Mouse (Mus musculus): Measurements from ENCODE around the gene Parp11. TPM values are rescaled to one million over a fixed set of nuclear protein-coding genes. Genes with fewer than 3 reads are reported as not detected.

The Parp11 gene
- polyA plus RNA-seq, 1 experiment from 2014 or later = 28.4 TPM

- Histone ChIP-seq H3K4me3 (replicated peaks) (peak overlapping the region; percentile 62), H3K9ac (peak overlapping the region; percentile 51), H3K4me2 (peak overlapping the region; percentile 64), H3K27me3 (peaks cover 11% of the 10 kb centered on the region), H3K9me3 (replicated peaks) (no peaks in the 10 kb centered on the region), H3K4me1 (peaks cover 12% of the 10 kb centered on the region; the same call in 1 of the 2 replicates), H3K36me3 (no peaks in the 10 kb centered on the region), H3K27ac (peak overlapping the region; percentile 84)
- peak; percentile 98 for ATAC-seq (replicated peaks; ENCODE audit: low FRiP score)
- under 1% methylated on average over 70 of the region's 70 CpGs for WGBS
Observed at GRCm38 (mm10) chr6:127453407-127454343, 7.0 kb downstream of the Parp11 start.

GRCm38 (mm10) chr6:127454344-127454707, 7.7 kb downstream of the Parp11 start:
- peak overlapping the region; percentile 62 for H3K4me3 ChIP-seq (replicated peaks)
- H3K27ac ChIP-seq = peak overlapping the region; percentile 84; the same call in 1 of the 2 replicates
- no peaks in the 10 kb centered on the region for H3K9me3 ChIP-seq (replicated peaks)
- H3K4me1 ChIP-seq = peaks cover 12% of the 10 kb centered on the region; the same call in 1 of the 2 replicates
- WGBS = 42% methylated on average over 10 of the region's 10 CpGs
- no peak for ATAC-seq (replicated peaks; ENCODE audit: low FRiP score)
- H3K27me3 ChIP-seq = peaks cover 11% of the 10 kb centered on the region
- H3K36me3 ChIP-seq = no peaks in the 10 kb centered on the region
- peak overlapping the region; percentile 51 for H3K9ac ChIP-seq
- H3K4me2 ChIP-seq = peak overlapping the region; percentile 64

GRCm38 (mm10) chr6:127454809-127455208, 8.2 kb downstream of the Parp11 start:
- no peaks in the 10 kb centered on the region for H3K9me3 ChIP-seq (replicated peaks)
- peak overlapping the region; percentile 64 for H3K4me2 ChIP-seq
- H3K36me3 ChIP-seq = no peaks in the 10 kb centered on the region
- H3K4me3 ChIP-seq (replicated peaks) = peak overlapping the region; percentile 62; the same call in 1 of the 2 replicates
- WGBS = 86% methylated on average over 6 of the region's 6 CpGs
- peaks cover 11% of the 10 kb centered on the region for H3K27me3 ChIP-seq
- H3K9ac ChIP-seq = no peak overlapping the region
- H3K27ac ChIP-seq = no peak overlapping the region
- H3K4me1 ChIP-seq = peaks cover 12% of the 10 kb centered on the region; the same call in 1 of the 2 replicates
- ATAC-seq (replicated peaks; ENCODE audit: low FRiP score) = no peak

DNA sequence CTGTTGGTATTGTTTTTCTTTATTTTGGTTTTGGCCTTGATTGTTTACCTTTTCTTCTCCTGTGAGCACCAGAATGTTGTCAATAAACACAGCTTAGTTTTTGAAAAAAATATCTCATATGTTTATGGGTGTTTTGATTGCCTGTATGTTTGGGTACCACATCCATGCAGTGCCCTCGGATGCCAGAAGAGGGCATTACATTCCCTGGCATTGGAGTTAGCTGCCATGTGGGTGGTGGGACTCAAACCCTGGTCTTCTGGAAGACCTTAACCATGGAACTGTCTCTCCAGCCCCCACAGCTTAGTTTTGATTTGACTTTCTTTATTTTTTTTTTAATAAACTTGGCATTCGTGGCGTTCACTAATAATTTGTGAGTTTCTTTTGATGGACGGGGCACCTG, 8.8 kb downstream of the Parp11 start:
- no peak for ATAC-seq (replicated peaks; ENCODE audit: low FRiP score)
- no peak overlapping the region for H3K27ac ChIP-seq
- peaks cover 5% of the 10 kb centered on the region for H3K27me3 ChIP-seq
- 92% methylated on average over 4 of the region's 4 CpGs for WGBS
- no peaks in the 10 kb centered on the region for H3K9me3 ChIP-seq (replicated peaks)
- peaks cover 12% of the 10 kb centered on the region; the same call in 1 of the 2 replicates for H3K4me1 ChIP-seq
- no peak overlapping the region for H3K4me2 ChIP-seq
- H3K36me3 ChIP-seq = no peaks in the 10 kb centered on the region
- H3K4me3 ChIP-seq (replicated peaks) = no peak overlapping the region
- no peak overlapping the region for H3K9ac ChIP-seq

DNA sequence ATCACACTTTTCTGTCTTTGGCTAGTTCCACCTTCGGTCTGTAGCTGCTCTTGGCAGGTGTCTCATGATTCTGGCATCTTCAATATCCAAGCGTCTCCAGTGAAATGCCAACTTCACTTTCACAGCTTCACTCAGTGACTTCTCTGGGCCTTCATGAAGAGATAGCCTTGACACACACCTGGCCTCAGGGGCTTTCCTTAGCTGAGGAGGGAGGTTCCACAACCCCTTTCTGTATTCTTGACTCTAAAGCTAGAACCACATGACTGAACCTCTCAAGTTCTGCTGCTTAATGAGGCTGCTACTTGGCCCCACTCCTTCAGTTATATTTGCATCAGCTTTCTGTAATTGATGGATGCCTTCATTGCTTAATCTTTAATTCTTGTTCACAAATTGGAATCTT, 10.1 kb downstream of the Parp11 start:
- WGBS = 91% methylated on average over 2 of the region's 2 CpGs
- H3K27ac ChIP-seq = no peak overlapping the region

GRCm38 (mm10) chr6:127459776-127460175, 13.1 kb downstream of the Parp11 start:
- WGBS = 93% methylated on average over 2 of the region's 2 CpGs
- H3K4me3 ChIP-seq (replicated peaks) = no peak overlapping the region
- no peak for ATAC-seq (replicated peaks; ENCODE audit: low FRiP score)

More for the DNA sequence above, 10.1 kb downstream of the Parp11 start:
- Histone ChIP-seq H3K4me1 (peaks cover 12% of the 10 kb centered on the region; the same call in 1 of the 2 replicates), H3K4me2 (no peak overlapping the region), H3K27me3 (no peaks in the 10 kb centered on the region), H3K9ac (no peak overlapping the region), H3K4me3 (replicated peaks) (no peak overlapping the region), H3K36me3 (no peaks in the 10 kb centered on the region), H3K9me3 (replicated peaks) (no peaks in the 10 kb centered on the region)
- ATAC-seq (replicated peaks; ENCODE audit: low FRiP score) = no peak

DNA sequence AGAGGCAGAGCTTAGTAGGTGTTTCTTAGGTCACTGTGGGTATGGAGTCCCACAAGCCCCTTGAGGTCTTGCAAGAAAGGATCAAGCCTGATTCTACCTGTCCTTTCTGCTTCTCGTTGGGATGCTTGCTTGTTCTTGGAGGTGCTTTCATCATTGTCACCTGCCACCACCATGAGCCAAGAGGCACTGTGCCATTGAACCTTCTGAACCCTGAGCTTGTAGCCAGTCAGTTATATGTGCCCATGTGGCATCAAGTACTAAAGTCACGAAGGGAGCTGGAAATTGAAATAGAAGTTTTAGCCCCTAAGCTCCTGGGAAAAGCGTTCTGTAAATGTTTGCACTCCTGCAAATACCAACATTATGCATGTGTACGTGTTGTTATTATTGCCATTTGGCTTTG, 14.9 kb downstream of the Parp11 start:
- Histone ChIP-seq H3K27ac (no peak overlapping the region), H3K9me3 (replicated peaks) (no peaks in the 10 kb centered on the region), H3K4me1 (0 out of 2 replicates have a peak, but pooled peaks cover 2% of the 10 kb centered on the region), H3K4me3 (replicated peaks) (no peak overlapping the region), H3K9ac (no peak overlapping the region), H3K27me3 (no peaks in the 10 kb centered on the region), H3K4me2 (no peak overlapping the region), H3K36me3 (no peaks in the 10 kb centered on the region)
- WGBS = 93% methylated on average over 4 of the region's 4 CpGs
- no peak for ATAC-seq (replicated peaks; ENCODE audit: low FRiP score)

More at GRCm38 (mm10) chr6:127459776-127460175, 13.1 kb downstream of the Parp11 start:
- no peaks in the 10 kb centered on the region for H3K36me3 ChIP-seq
- H3K9ac ChIP-seq = no peak overlapping the region
- no peak overlapping the region for H3K27ac ChIP-seq
- H3K27me3 ChIP-seq = no peaks in the 10 kb centered on the region
- H3K4me2 ChIP-seq = no peak overlapping the region
- H3K9me3 ChIP-seq (replicated peaks) = no peaks in the 10 kb centered on the region
- H3K4me1 ChIP-seq = peaks cover 4% of the 10 kb centered on the region; the same call in 1 of the 2 replicates

GRCm38 (mm10) chr6:127462251-127462650, 15.6 kb downstream of the Parp11 start:
- Histone ChIP-seq H3K27ac (no peak overlapping the region), H3K9me3 (replicated peaks) (no peaks in the 10 kb centered on the region), H3K4me3 (replicated peaks) (no peak overlapping the region), H3K4me2 (no peak overlapping the region), H3K36me3 (no peaks in the 10 kb centered on the region), H3K4me1 (0 out of 2 replicates have a peak, but pooled peaks cover 2% of the 10 kb centered on the region), H3K27me3 (no peaks in the 10 kb centered on the region), H3K9ac (no peak overlapping the region)
- 93% methylated on average over 6 of the region's 6 CpGs for WGBS
- ATAC-seq (replicated peaks; ENCODE audit: low FRiP score) = no peak

DNA sequence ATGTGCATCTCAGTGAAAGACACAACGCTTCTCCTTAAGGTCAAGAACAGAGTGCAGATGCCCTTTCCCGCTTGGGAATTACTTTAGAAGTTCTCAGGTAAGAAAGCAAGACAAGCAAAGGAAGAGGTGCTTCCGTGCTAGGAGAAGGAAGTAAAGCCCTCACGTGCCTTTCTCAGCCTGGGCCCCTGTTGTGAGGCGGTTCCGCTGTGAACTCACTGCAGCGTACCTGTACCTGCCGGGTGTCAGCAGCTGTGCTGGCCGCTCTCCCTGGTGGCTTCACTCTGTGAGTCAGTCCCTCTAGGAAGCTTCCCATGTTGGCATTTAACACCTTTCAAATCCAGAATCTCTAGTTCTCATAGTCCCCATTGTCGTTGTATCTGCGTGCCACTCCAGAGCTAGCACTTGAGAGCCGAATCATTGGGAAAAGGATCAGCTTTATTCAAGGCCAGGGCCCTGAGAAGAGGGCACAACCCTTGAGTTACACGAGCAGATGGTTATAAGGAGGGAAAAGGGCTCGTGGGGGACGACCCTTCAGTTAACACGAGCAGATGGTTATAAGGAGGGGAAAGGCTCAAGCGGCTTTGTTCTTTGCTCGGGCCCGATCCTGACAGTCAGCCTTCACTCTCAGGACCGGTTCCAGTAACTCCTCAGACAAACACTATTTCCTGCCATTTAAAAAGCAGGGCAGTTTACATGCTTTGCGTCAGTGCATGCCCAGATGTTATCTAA, 16.8 kb downstream of the Parp11 start:
- ATAC-seq (replicated peaks; ENCODE audit: low FRiP score) = no peak
- H3K27me3 ChIP-seq = no peaks in the 10 kb centered on the region
- 0 out of 2 replicates have a peak, but pooled peaks cover 2% of the 10 kb centered on the region for H3K4me1 ChIP-seq
- no peaks in the 10 kb centered on the region for H3K9me3 ChIP-seq (replicated peaks)
- H3K27ac ChIP-seq = no peak overlapping the region
- H3K36me3 ChIP-seq = no peaks in the 10 kb centered on the region
- no peak overlapping the region for H3K4me2 ChIP-seq
- WGBS = 47% methylated on average over 21 of the region's 21 CpGs
- no peak overlapping the region for H3K9ac ChIP-seq
- no peak overlapping the region for H3K4me3 ChIP-seq (replicated peaks)

DNA sequence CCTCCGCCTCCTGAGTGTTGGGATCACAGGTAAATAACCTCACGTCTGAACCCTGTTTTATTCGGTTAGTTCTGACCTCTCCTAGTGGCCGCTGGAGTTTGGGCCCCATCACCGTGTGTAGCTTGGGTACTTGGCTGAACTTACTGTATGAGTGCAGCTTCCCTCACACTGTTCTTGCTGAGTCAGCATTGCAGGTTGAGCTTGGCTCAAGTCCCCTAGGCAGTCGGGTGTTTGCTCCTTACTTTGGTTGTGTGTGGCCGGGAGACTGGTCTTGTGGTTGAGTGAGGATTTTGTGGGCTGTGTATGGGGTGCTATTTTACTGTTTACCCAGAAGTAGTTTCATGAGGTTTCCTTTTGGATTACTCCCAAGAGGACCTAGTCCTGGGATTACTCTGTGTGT, 17.9 kb downstream of the Parp11 start:
- ATAC-seq (replicated peaks; ENCODE audit: low FRiP score) = no peak
- no peak overlapping the region for H3K27ac ChIP-seq
- no peak overlapping the region for H3K4me3 ChIP-seq (replicated peaks)
- 0 out of 2 replicates have a peak, but pooled peaks cover 2% of the 10 kb centered on the region for H3K4me1 ChIP-seq
- no peaks in the 10 kb centered on the region for H3K36me3 ChIP-seq
- H3K27me3 ChIP-seq = no peaks in the 10 kb centered on the region
- H3K4me2 ChIP-seq = no peak overlapping the region
- no peak overlapping the region for H3K9ac ChIP-seq
- 80% methylated on average over 7 of the region's 7 CpGs for WGBS
- no peaks in the 10 kb centered on the region for H3K9me3 ChIP-seq (replicated peaks)

- no peak overlapping the region for H3K9ac ChIP-seq
- H3K36me3 ChIP-seq = no peaks in the 10 kb centered on the region
- 0 out of 2 replicates have a peak, but pooled peaks cover 2% of the 10 kb centered on the region for H3K4me1 ChIP-seq
- 69% methylated on average over 4 of the region's 4 CpGs for WGBS
- no peak overlapping the region for H3K4me2 ChIP-seq
- H3K4me3 ChIP-seq (replicated peaks) = no peak overlapping the region
- ATAC-seq (replicated peaks; ENCODE audit: low FRiP score) = no peak
- H3K27ac ChIP-seq = no peak overlapping the region
- H3K27me3 ChIP-seq = no peaks in the 10 kb centered on the region
- H3K9me3 ChIP-seq (replicated peaks) = no peaks in the 10 kb centered on the region
Observed at GRCm38 (mm10) chr6:127466749-127467310, 20.2 kb downstream of the Parp11 start.

All from kidney, embryonic 15.5 days (tissue).